Mouse (Mus musculus) megakaryocyte-erythroid progenitor cell, adult 5 weeks (primary cell): ENCODE results near the gene Dis3l. TPM values are rescaled to one million over a fixed set of nuclear protein-coding genes. Genes with fewer than 3 reads are reported as not detected.

Source experiments
- polyA plus RNA-seq: library from polyadenylated mRNA; stranded (reverse); fragments of >175 nt; gene quantifications from 2 replicates; pipeline ENCODE4 v1.2.3, GENCODE M21; 2012

The Dis3l gene
- polyA plus RNA-seq, result 6.7 and 6.8 TPM in 2 replicates

GRCm38 (mm10) chr9:64341254-64341566, at the start of gene Dis3l:
Gene Dis3l (minus strand): TSS chr9:64341288.

GRCm38 (mm10) chr9:64385511-64386465, 44.7 kb upstream of the Dis3l start, which contains the start of gene Megf11:
Gene Megf11 (plus strand): TSS chr9:64385626.

GRCm38 (mm10) chr9:64281105-64281780, 59.8 kb downstream of the Dis3l start, which contains the start of gene Tipin:
Gene Tipin (plus strand): TSS chr9:64281581.

Other genes starting within 250 kb of the Dis3l start
- gene Lctl, start 224.1 kb downstream of the Dis3l start, polyA plus RNA-seq, result not detected in 2 replicates
- 7.6 and 9.2 TPM in 2 replicates for gene Zwilch, start 168.2 kb downstream of the Dis3l start, polyA plus RNA-seq
- 412 and 479 TPM in 2 replicates for gene Rpl4, start 167.9 kb downstream of the Dis3l start, polyA plus RNA-seq
- 4.0 and 4.4 TPM in 2 replicates for gene Snapc5, start 162.0 kb downstream of the Dis3l start, polyA plus RNA-seq
- not detected in 2 replicates for gene Uchl4, start 106.1 kb downstream of the Dis3l start, polyA plus RNA-seq
- 25.4 and 27.1 TPM in 2 replicates for gene Map2k1, start 87.7 kb downstream of the Dis3l start, polyA plus RNA-seq
- 5.4 and 5.5 TPM in 2 replicates for gene Tipin, start 59.7 kb downstream of the Dis3l start, polyA plus RNA-seq
- gene Megf11, start 44.3 kb upstream of the Dis3l start, polyA plus RNA-seq, result 0.01 and 0.21 TPM in 2 replicates